Mouse (Mus musculus) urinary bladder, postnatal 14 days (tissue): ENCODE results near the gene Mepce.
"Not testable (repeated sequence)": the region's sequence is repeated elsewhere in the genome, so short reads cannot be mapped to it uniquely, and the experiment has no call there.

ENCODE experiments used
- DNase-seq: peaks from one replicate; pipeline ENCODE4 v3.0.0; 2021; ENCODE audit warnings: low spot score

The Mepce gene

GRCm38 (mm10) chr5:137787151-137787928, at the start of gene Mepce, which contains the start of gene Zcwpw1:
TSS of gene Mepce (minus strand) at chr5:137787655.
TSS of gene Zcwpw1 (plus strand) at chr5:137787798.
- peak; percentile 95 for DNase-seq

GRCm38 (mm10) chr5:137837110-137837509, 49.7 kb upstream of the Mepce start:
- DNase-seq: not testable (repeated sequence)

GRCm38 (mm10) chr5:137836611-137837010, 49.2 kb upstream of the Mepce start:
- DNase-seq: no peak

- DNase-seq: not testable (repeated sequence)
Observed at GRCm38 (mm10) chr5:137835966-137836520, 48.6 kb upstream of the Mepce start, which contains the start of gene Pilra. TSS of gene Pilra (minus strand) at chr5:137836281.

- no peak for DNase-seq
Observed at GRCm38 (mm10) chr5:137833500-137833899, 46.0 kb upstream of the Mepce start.

- no peak for DNase-seq
Observed at GRCm38 (mm10) chr5:137831506-137831905, 44.1 kb upstream of the Mepce start.

- DNase-seq: no peak
Observed at GRCm38 (mm10) chr5:137831106-137831505, 43.7 kb upstream of the Mepce start.

GRCm38 (mm10) chr5:137830238-137830637, 42.8 kb upstream of the Mepce start:
- DNase-seq: no peak

GRCm38 (mm10) chr5:137828694-137829093, 41.2 kb upstream of the Mepce start:
- no peak for DNase-seq

GRCm38 (mm10) chr5:137826421-137826820, 39.0 kb upstream of the Mepce start:
- no peak for DNase-seq

GRCm38 (mm10) chr5:137825971-137826370, 38.5 kb upstream of the Mepce start:
- no peak for DNase-seq

GRCm38 (mm10) chr5:137825030-137825429, 37.6 kb upstream of the Mepce start:
- DNase-seq: no peak

- DNase-seq: no peak
Observed at GRCm38 (mm10) chr5:137823455-137824045, 36.1 kb upstream of the Mepce start.

GRCm38 (mm10) chr5:137822602-137823001, 35.1 kb upstream of the Mepce start:
- DNase-seq: no peak

- DNase-seq: no peak
Observed at GRCm38 (mm10) chr5:137822126-137822525, 34.7 kb upstream of the Mepce start.

GRCm38 (mm10) chr5:137817466-137818222, 30.2 kb upstream of the Mepce start:
- no peak for DNase-seq

GRCm38 (mm10) chr5:137808316-137808715, 20.9 kb upstream of the Mepce start:
- DNase-seq: no peak

GRCm38 (mm10) chr5:137806158-137806557, 18.7 kb upstream of the Mepce start:
- no peak for DNase-seq

- no peak for DNase-seq
Observed at GRCm38 (mm10) chr5:137800917-137801316, 13.5 kb upstream of the Mepce start.

- no peak for DNase-seq
Observed at GRCm38 (mm10) chr5:137796606-137797005, 9.2 kb upstream of the Mepce start.

- no peak for DNase-seq
Observed at GRCm38 (mm10) chr5:137791553-137791952, 4.1 kb upstream of the Mepce start.

GRCm38 (mm10) chr5:137788946-137789531, 1.6 kb upstream of the Mepce start:
- no peak for DNase-seq
